Mouse (Mus musculus): ENCODE measurements around the gene 1700015F17Rik.

- TF ChIP-seq CTCF (IDR thresholded peaks at IDR 0.05; ENCODE audit: insufficient read depth, low read depth, low read length) (no peak), POLR2A (IDR thresholded peaks at IDR 0.05; ENCODE audit: insufficient read depth, low read depth, low read length) (no peak)
Measured at GRCm38 (mm10) chr5:5419992-5420455, 58.9 kb downstream of the 1700015F17Rik start, which contains the start of gene Cdk14.
